Mouse (Mus musculus): ENCODE results near the gene Pcdh9. TPM values are rescaled to one million over a fixed set of nuclear protein-coding genes. Genes with fewer than 3 reads are reported as not detected.
"Not testable (repeated sequence)": the region's sequence is repeated elsewhere in the genome, so short reads cannot be mapped to it uniquely, and the experiment has no call there.

Gene Pcdh9
- polyA plus RNA-seq, 3 experiments from 2014 or later, result not detected

GRCm38 (mm10) chr14:93374181-93374580 is 516.3 kb downstream of the Pcdh9 start:
- ATAC-seq, result no peak

- no peak for ATAC-seq
Observed at GRCm38 (mm10) chr14:93354150-93354549, 536.3 kb downstream of the Pcdh9 start.

- ATAC-seq, result no peak
Observed at GRCm38 (mm10) chr14:93350906-93351305, 539.6 kb downstream of the Pcdh9 start.

GRCm38 (mm10) chr14:93349166-93349565 is 541.3 kb downstream of the Pcdh9 start:
- ATAC-seq, result no peak

GRCm38 (mm10) chr14:93347031-93347430 is 543.4 kb downstream of the Pcdh9 start:
- ATAC-seq, result no peak

- no peak for ATAC-seq
Observed at GRCm38 (mm10) chr14:93342781-93343180, 547.7 kb downstream of the Pcdh9 start.

GRCm38 (mm10) chr14:93341390-93341789 is 549.1 kb downstream of the Pcdh9 start:
- ATAC-seq, result no peak

GRCm38 (mm10) chr14:93329247-93329646 is 561.2 kb downstream of the Pcdh9 start:
- no peak for ATAC-seq

- no peak for ATAC-seq
Observed at GRCm38 (mm10) chr14:93317393-93317792, 573.1 kb downstream of the Pcdh9 start.

GRCm38 (mm10) chr14:93288361-93288760 is 602.1 kb downstream of the Pcdh9 start:
- ATAC-seq, result no peak

GRCm38 (mm10) chr14:93287642-93288041 is 602.8 kb downstream of the Pcdh9 start:
- no peak for ATAC-seq

GRCm38 (mm10) chr14:93285136-93285535 is 605.3 kb downstream of the Pcdh9 start:
- ATAC-seq, result no peak

GRCm38 (mm10) chr14:93284009-93284408 is 606.5 kb downstream of the Pcdh9 start:
- no peak for ATAC-seq

- no peak for ATAC-seq
Observed at GRCm38 (mm10) chr14:93275661-93276060, 614.8 kb downstream of the Pcdh9 start.

GRCm38 (mm10) chr14:93274767-93275166 is 615.7 kb downstream of the Pcdh9 start:
- ATAC-seq, result no peak

- ATAC-seq, result no peak
Observed at GRCm38 (mm10) chr14:93253411-93253810, 637.1 kb downstream of the Pcdh9 start.

GRCm38 (mm10) chr14:93240263-93240662 is 650.2 kb downstream of the Pcdh9 start:
- ATAC-seq, result no peak

GRCm38 (mm10) chr14:93234333-93234732 is 656.1 kb downstream of the Pcdh9 start:
- ATAC-seq, result no peak

- no peak for ATAC-seq
Observed at GRCm38 (mm10) chr14:93233599-93233998, 656.9 kb downstream of the Pcdh9 start.

- ATAC-seq, result not testable (repeated sequence)
Observed at GRCm38 (mm10) chr14:93214846-93215245, 675.6 kb downstream of the Pcdh9 start.

GRCm38 (mm10) chr14:93199791-93200190 is 690.7 kb downstream of the Pcdh9 start:
- no peak for ATAC-seq

GRCm38 (mm10) chr14:93182606-93183491 is 707.6 kb downstream of the Pcdh9 start:
- ATAC-seq, result no peak

- ATAC-seq, result no peak
Observed at GRCm38 (mm10) chr14:93169201-93169600, 721.3 kb downstream of the Pcdh9 start.

- ATAC-seq, result no peak
Observed at GRCm38 (mm10) chr14:93168367-93168766, 722.1 kb downstream of the Pcdh9 start.
